In the genomic region with DNA sequence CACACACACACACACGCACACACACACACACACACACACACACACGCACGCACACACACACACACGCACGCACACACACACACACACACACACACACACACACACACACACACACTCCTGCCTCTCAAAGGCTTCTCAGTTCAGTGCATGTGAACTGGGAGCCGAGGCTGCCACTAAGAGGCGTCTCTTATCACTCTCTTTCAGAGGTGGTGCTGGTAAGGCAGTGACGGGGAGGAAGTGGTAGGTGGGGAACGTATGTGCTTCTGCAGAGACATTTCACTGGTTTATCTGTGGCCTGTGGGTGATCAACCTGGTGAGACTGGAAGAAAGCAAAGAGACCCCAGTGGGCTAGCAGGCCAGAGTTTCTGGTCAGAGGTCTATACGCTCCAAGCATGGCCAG, we compare ENCODE assay signal across 8 mouse cellular contexts. TPM values are rescaled to one million over a fixed set of nuclear protein-coding genes. Genes with fewer than 3 reads are reported as not detected.
A peak's percentile ranks its signal among the peaks of the same experiment; 100 is the strongest.
DNase-seq lines count a peak whose midpoint lies in the region; ATAC-seq lines count a peak whose summit lies in the region.
"Had no signal": no experiment of that assay in that cellular context is flagged by ENCODE, and none has a peak within 500 bp of the region (broad histone marks: within the 10 kb centered on the region; RNA-seq: fewer than 3 reads in every experiment).

No protein-coding gene starts in this region.

- peak; percentile 62 for DNase-seq in liver
- peak; percentile 90 for DNase-seq in naive thymus-derived CD4-positive, alpha-beta T cell, adult 2 months (ENCODE audit: low read depth)
- no peak for DNase-seq in frontal cortex, postnatal 10 days (ENCODE audit: low spot score in 2 of 2)
- DNase-seq in layer of hippocampus, postnatal 10 days (ENCODE audit: low spot score in 2 of 2) = no peak
- DNase-seq in kidney, adult 9 months = no peak
- DNase-seq in layer of hippocampus, postnatal 14 days (ENCODE audit: low spot score in 2 of 2) = no peak
- DNase-seq: layer of hippocampus, adult 9-11 months had no signal

- ATAC-seq in activated CD4-positive, CD25-positive, alpha-beta regulatory T cell, adult 4 months = peak; percentile 77

RNA-seq across cellular contexts. Expression of a gene that starts 10.9 kb away (rescaled TPM):
- 100 to 1,000 TPM; 149 to 232 TPM for polyA plus RNA-seq in activated CD4-positive, CD25-positive, alpha-beta regulatory T cell, adult 4 months (2017; shearing (Covaris generic))
- under 1 TPM; 0.51 to 0.89 TPM for total RNA-seq in layer of hippocampus, postnatal 10 days (2021)
- total RNA-seq in layer of hippocampus, postnatal 14 days (2021) = under 1 TPM; 0.32 to 0.57 TPM

RNA-seq across cellular contexts. Expression of a gene that starts 11.3 kb away (rescaled TPM):
- polyA plus RNA-seq in activated CD4-positive, CD25-positive, alpha-beta regulatory T cell, adult 4 months (2017; shearing (Covaris generic)) = 10 to 100 TPM; 29.9 to 31.3 TPM
- total RNA-seq in layer of hippocampus, postnatal 10 days (2021) = 10 to 100 TPM; 45.7 to 49.4 TPM
- 10 to 100 TPM; 47.4 to 50.6 TPM for total RNA-seq in layer of hippocampus, postnatal 14 days (2021)

RNA-seq across cellular contexts. Expression of a gene that starts 24.6 kb away (rescaled TPM):
- polyA plus RNA-seq in activated CD4-positive, CD25-positive, alpha-beta regulatory T cell, adult 4 months (2017; shearing (Covaris generic)) = 10 to 100 TPM; 48.1 to 69.5 TPM
- 10 to 100 TPM; 36.0 to 37.1 TPM for total RNA-seq in layer of hippocampus, postnatal 10 days (2021)
- total RNA-seq in layer of hippocampus, postnatal 14 days (2021) = 10 to 100 TPM; 27.9 to 31.1 TPM

RNA-seq across cellular contexts. Expression of a gene that starts 41.1 kb away (rescaled TPM):
- polyA plus RNA-seq in activated CD4-positive, CD25-positive, alpha-beta regulatory T cell, adult 4 months (2017; shearing (Covaris generic)) = 1 to 10 TPM in 1 of 2 experiments, under 1 TPM in 1; 0.29 to 1.1 TPM
- total RNA-seq in layer of hippocampus, postnatal 10 days (2021) = 10 to 100 TPM; 56.7 to 67.0 TPM
- 10 to 100 TPM; 55.5 to 57.2 TPM for total RNA-seq in layer of hippocampus, postnatal 14 days (2021)

RNA-seq across cellular contexts. Expression of a gene that starts 52.2 kb away (rescaled TPM):
- polyA plus RNA-seq in activated CD4-positive, CD25-positive, alpha-beta regulatory T cell, adult 4 months (2017; shearing (Covaris generic)) = 100 to 1,000 TPM; 811 to 836 TPM
- 1 to 10 TPM; 5.5 to 5.9 TPM for total RNA-seq in layer of hippocampus, postnatal 10 days (2021)
- 1 to 10 TPM; 6.9 to 8.6 TPM for total RNA-seq in layer of hippocampus, postnatal 14 days (2021)

Comparison
In these comparisons a context has a peak if more than half of its experiments do, and no peak if none do; other contexts are left out.
1. DNase-seq: peak in liver (single experiment) and naive thymus-derived CD4-positive, alpha-beta T cell, adult 2 months (single experiment); none in frontal cortex, postnatal 10 days (0 of 2), layer of hippocampus, postnatal 10 days (0 of 2), kidney, adult 9 months (single experiment) and layer of hippocampus, postnatal 14 days (0 of 2).